Mouse (Mus musculus) pancreas, adult 10 weeks (tissue): ENCODE results near the gene Lpar4. TPM values are rescaled to one million over a fixed set of nuclear protein-coding genes. Genes with fewer than 3 reads are reported as not detected.

Source experiments
- polyA plus RNA-seq: library from polyadenylated mRNA; stranded (reverse); fragments of 350-450 nt; fragmentation: Illumina TruSeq; extraction: RNeasy Lipid Tissue Mini Kit (QIAGEN cat#74804); gene quantifications from one replicate; pipeline ENCODE4 v1.2.3, GENCODE M21; 2015; ENCODE audit warnings: low read depth, low replicate concordance; ENCODE audit not compliant: insufficient read depth

Lpar4 gene
- polyA plus RNA-seq = 0.18 TPM

DNA sequence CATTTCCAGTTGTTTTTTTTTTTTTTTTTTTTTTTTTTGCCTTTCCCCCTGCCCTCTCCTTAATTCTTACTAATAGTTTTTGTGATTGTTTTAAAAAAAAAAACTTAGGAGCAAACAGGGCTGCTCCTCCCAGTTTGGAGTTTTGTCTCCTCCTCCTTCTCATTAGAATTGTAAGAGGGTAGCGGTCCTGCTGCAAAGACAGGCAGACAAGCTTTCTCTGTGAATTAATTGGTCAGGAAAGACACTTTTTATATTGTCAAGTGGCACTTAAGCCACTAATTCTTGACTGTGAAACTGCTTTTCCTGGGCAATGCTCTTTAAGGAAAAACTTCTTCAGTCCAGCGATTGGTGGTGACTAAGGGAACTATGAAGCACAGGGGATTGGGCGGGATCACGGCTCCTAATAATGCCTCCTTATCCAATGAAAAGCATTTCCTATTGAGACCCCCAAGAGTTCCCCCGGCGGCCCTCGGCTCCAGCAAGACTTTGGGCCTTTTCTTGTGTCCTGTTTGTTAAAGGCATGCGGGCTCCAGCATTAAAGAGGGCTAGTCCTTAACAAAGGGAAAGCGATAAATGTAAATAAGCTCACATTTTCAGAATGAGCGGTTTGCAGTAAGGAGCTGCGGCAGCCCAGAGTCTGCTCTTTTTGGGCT is at the start of gene Lpar4:
Gene Lpar4, plus strand, starts transcription at position 451 of the 653 bp plus-strand sequence.

Other genes with a start within 250 kb of the Lpar4 start
- gene Rtl3, start 80.0 kb upstream of the Lpar4 start, polyA plus RNA-seq = 0.90 TPM
- gene P2ry10, start 167.9 kb downstream of the Lpar4 start, polyA plus RNA-seq = 0.37 TPM
- 1.1 TPM for gene P2ry10b, start 228.3 kb downstream of the Lpar4 start, polyA plus RNA-seq